Mouse (Mus musculus): ENCODE measurements around the gene Higd1c. TPM values are rescaled to one million over a fixed set of nuclear protein-coding genes. Genes with fewer than 3 reads are reported as not detected.

Gene Higd1c
- polyA plus RNA-seq, 1 experiment from 2014 or later = not detected

- Histone ChIP-seq H3K4me2 (no peak overlapping the region), H3K9me3 (replicated peaks) (no peaks in the 10 kb centered on the region), H3K27ac (replicated peaks) (no peak overlapping the region), H3K36me3 (peaks cover 71% of the 10 kb centered on the region), H3K4me1 (no peaks in the 10 kb centered on the region), H3K9ac (replicated peaks) (no peak overlapping the region), H3K4me3 (replicated peaks) (no peak overlapping the region), H3K27me3 (replicated peaks) (no peaks in the 10 kb centered on the region)
- WGBS = 96% methylated on average over 3 of the region's 3 CpGs
- ATAC-seq (ENCODE audit: low FRiP score) = no peak
Measured at GRCm38 (mm10) chr15:100395561-100395960, 31.2 kb downstream of the Higd1c start.

- no peaks in the 10 kb centered on the region for H3K4me1 ChIP-seq
- no peak overlapping the region for H3K27ac ChIP-seq (replicated peaks)
- no peaks in the 10 kb centered on the region for H3K9me3 ChIP-seq (replicated peaks)
- no peak overlapping the region for H3K4me2 ChIP-seq
- H3K36me3 ChIP-seq = peaks cover 95% of the 10 kb centered on the region
- 88% methylated on average over 16 of the region's 16 CpGs for WGBS
- no peak overlapping the region for H3K4me3 ChIP-seq (replicated peaks)
- no peaks in the 10 kb centered on the region for H3K27me3 ChIP-seq (replicated peaks)
- no peak for ATAC-seq (ENCODE audit: low FRiP score)
- H3K9ac ChIP-seq (replicated peaks) = no peak overlapping the region
Measured at GRCm38 (mm10) chr15:100400592-100401250, 36.4 kb downstream of the Higd1c start.

- Histone ChIP-seq H3K4me3 (replicated peaks) (no peak overlapping the region), H3K36me3 (peaks cover 91% of the 10 kb centered on the region), H3K9ac (replicated peaks) (no peak overlapping the region), H3K27me3 (replicated peaks) (no peaks in the 10 kb centered on the region), H3K4me2 (no peak overlapping the region), H3K4me1 (no peaks in the 10 kb centered on the region), H3K27ac (replicated peaks) (no peak overlapping the region), H3K9me3 (replicated peaks) (no peaks in the 10 kb centered on the region)
- ATAC-seq (ENCODE audit: low FRiP score) = no peak
- 97% methylated on average over 4 of the region's 4 CpGs for WGBS
Measured at GRCm38 (mm10) chr15:100401811-100402210, 37.5 kb downstream of the Higd1c start.

GRCm38 (mm10) chr15:100402347-100402746 is 38.0 kb downstream of the Higd1c start:
- no peak for ATAC-seq (ENCODE audit: low FRiP score)
- no peak overlapping the region for H3K4me3 ChIP-seq (replicated peaks)
- no peaks in the 10 kb centered on the region for H3K4me1 ChIP-seq
- no peaks in the 10 kb centered on the region for H3K27me3 ChIP-seq (replicated peaks)
- no peak overlapping the region for H3K4me2 ChIP-seq
- H3K9me3 ChIP-seq (replicated peaks) = no peaks in the 10 kb centered on the region
- H3K36me3 ChIP-seq = peaks cover 88% of the 10 kb centered on the region
- H3K27ac ChIP-seq (replicated peaks) = no peak overlapping the region
- H3K9ac ChIP-seq (replicated peaks) = no peak overlapping the region
- 94% methylated on average over 14 of the region's 14 CpGs for WGBS

- Histone ChIP-seq H3K4me1 (no peaks in the 10 kb centered on the region), H3K27ac (replicated peaks) (no peak overlapping the region), H3K4me2 (no peak overlapping the region), H3K9me3 (replicated peaks) (no peaks in the 10 kb centered on the region), H3K27me3 (replicated peaks) (no peaks in the 10 kb centered on the region), H3K36me3 (peaks cover 86% of the 10 kb centered on the region), H3K9ac (replicated peaks) (no peak overlapping the region), H3K4me3 (replicated peaks) (no peak overlapping the region)
- ATAC-seq (ENCODE audit: low FRiP score) = no peak
- 93% methylated on average over 4 of the region's 4 CpGs for WGBS
Measured at GRCm38 (mm10) chr15:100402798-100403197, 38.5 kb downstream of the Higd1c start.

- Histone ChIP-seq H3K9me3 (replicated peaks) (no peaks in the 10 kb centered on the region), H3K4me2 (no peak overlapping the region), H3K27me3 (replicated peaks) (no peaks in the 10 kb centered on the region), H3K4me3 (replicated peaks) (no peak overlapping the region), H3K4me1 (no peaks in the 10 kb centered on the region), H3K27ac (replicated peaks) (no peak overlapping the region), H3K36me3 (peaks cover 86% of the 10 kb centered on the region), H3K9ac (replicated peaks) (no peak overlapping the region)
- WGBS = 96% methylated on average over 16 of the region's 16 CpGs
- no peak for ATAC-seq (ENCODE audit: low FRiP score)
Measured at GRCm38 (mm10) chr15:100403318-100404000, 39.1 kb downstream of the Higd1c start.

- H3K9me3 ChIP-seq (replicated peaks) = no peaks in the 10 kb centered on the region
- H3K36me3 ChIP-seq = peaks cover 75% of the 10 kb centered on the region
- no peak for ATAC-seq (ENCODE audit: low FRiP score)
- H3K4me1 ChIP-seq = no peaks in the 10 kb centered on the region
- no peak overlapping the region for H3K27ac ChIP-seq (replicated peaks)
- 86% methylated on average over 5 of the region's 5 CpGs for WGBS
- no peaks in the 10 kb centered on the region for H3K27me3 ChIP-seq (replicated peaks)
- no peak overlapping the region for H3K4me3 ChIP-seq (replicated peaks)
- H3K4me2 ChIP-seq = no peak overlapping the region
- no peak overlapping the region for H3K9ac ChIP-seq (replicated peaks)
Measured at GRCm38 (mm10) chr15:100406088-100406487, 41.7 kb downstream of the Higd1c start.

GRCm38 (mm10) chr15:100410918-100411672 is 46.8 kb downstream of the Higd1c start:
- Histone ChIP-seq H3K9ac (replicated peaks) (no peak overlapping the region), H3K4me3 (replicated peaks) (no peak overlapping the region), H3K36me3 (peaks cover 33% of the 10 kb centered on the region), H3K4me2 (no peak overlapping the region), H3K9me3 (replicated peaks) (no peaks in the 10 kb centered on the region), H3K27me3 (replicated peaks) (no peaks in the 10 kb centered on the region), H3K27ac (replicated peaks) (no peak overlapping the region), H3K4me1 (0 out of 2 replicates have a peak, but pooled peaks cover 3% of the 10 kb centered on the region)
- ATAC-seq (ENCODE audit: low FRiP score) = no peak
- 63% methylated on average over 14 of the region's 14 CpGs for WGBS

- no peak for ATAC-seq (ENCODE audit: low FRiP score)
- WGBS = 86% methylated on average over 5 of the region's 5 CpGs
- Histone ChIP-seq H3K27ac (replicated peaks) (no peak overlapping the region), H3K27me3 (replicated peaks) (no peaks in the 10 kb centered on the region), H3K36me3 (peaks cover 30% of the 10 kb centered on the region), H3K4me3 (replicated peaks) (no peak overlapping the region), H3K9me3 (replicated peaks) (no peaks in the 10 kb centered on the region), H3K4me2 (no peak overlapping the region), H3K9ac (replicated peaks) (no peak overlapping the region), H3K4me1 (0 out of 2 replicates have a peak, but pooled peaks cover 3% of the 10 kb centered on the region)
Measured at GRCm38 (mm10) chr15:100411731-100412130, 47.4 kb downstream of the Higd1c start.

GRCm38 (mm10) chr15:100413306-100413705 is 49.0 kb downstream of the Higd1c start:
- Histone ChIP-seq H3K27me3 (replicated peaks) (no peaks in the 10 kb centered on the region), H3K9ac (replicated peaks) (no peak overlapping the region), H3K9me3 (replicated peaks) (no peaks in the 10 kb centered on the region), H3K27ac (replicated peaks) (no peak overlapping the region), H3K36me3 (peaks cover 24% of the 10 kb centered on the region), H3K4me1 (0 out of 2 replicates have a peak, but pooled peaks cover 7% of the 10 kb centered on the region), H3K4me3 (replicated peaks) (no peak overlapping the region), H3K4me2 (no peak overlapping the region)
- WGBS = 76% methylated on average over 4 of the region's 5 CpGs
- no peak for ATAC-seq (ENCODE audit: low FRiP score)

- H3K27ac ChIP-seq (replicated peaks) = no peak overlapping the region
- H3K9me3 ChIP-seq (replicated peaks) = no peaks in the 10 kb centered on the region
- no peaks in the 10 kb centered on the region for H3K27me3 ChIP-seq (replicated peaks)
- no peak overlapping the region for H3K4me3 ChIP-seq (replicated peaks)
- ATAC-seq (ENCODE audit: low FRiP score) = no peak
- H3K4me2 ChIP-seq = no peak overlapping the region
- peaks cover 18% of the 10 kb centered on the region for H3K36me3 ChIP-seq
- 0 out of 2 replicates have a peak, but pooled peaks cover 7% of the 10 kb centered on the region for H3K4me1 ChIP-seq
- 73% methylated on average over 4 of the region's 4 CpGs for WGBS
- no peak overlapping the region for H3K9ac ChIP-seq (replicated peaks)
Measured at GRCm38 (mm10) chr15:100414011-100414410, 49.7 kb downstream of the Higd1c start.

Measured in neural tube, embryonic 15.5 days (tissue).